Mouse (Mus musculus): ENCODE data around the gene Cacng5.

The Cacng5 gene

DNA sequence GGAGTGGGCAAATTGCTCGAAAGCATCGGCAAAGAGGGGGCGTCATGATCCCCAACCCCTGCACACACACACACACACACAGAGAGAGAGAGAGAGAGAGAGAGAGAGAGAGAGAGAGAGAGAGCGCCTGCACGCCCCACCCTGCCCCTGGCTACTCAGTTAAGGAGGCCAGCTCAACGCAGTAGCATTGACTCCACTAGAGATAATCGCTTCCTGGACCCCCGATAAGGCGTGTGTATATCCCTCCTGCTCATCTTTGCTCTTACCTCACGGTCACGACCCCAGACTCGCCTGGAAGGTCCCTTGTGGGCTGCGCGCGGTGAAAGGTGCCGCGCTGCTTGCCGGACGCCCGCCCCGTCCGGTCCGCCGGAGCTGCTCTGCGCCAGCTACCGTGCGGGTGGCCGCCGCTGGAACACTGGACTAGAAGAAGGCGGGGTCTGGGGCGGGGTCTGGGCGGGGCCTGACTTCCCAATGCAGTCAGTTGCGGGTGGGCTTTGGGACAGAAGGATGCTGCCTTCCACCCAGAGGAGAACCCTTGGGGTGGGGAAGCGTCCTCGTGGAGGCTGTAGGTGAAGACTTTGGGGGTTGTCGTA is at the start of gene Cacng5:
Gene Cacng5, minus strand, starts transcription at position 422 of the 593 bp plus-strand sequence.
- peak; percentile 41 for DNase-seq

- no peak for DNase-seq
Observed at GRCm38 (mm10) chr11:107957566-107958350, 42.9 kb upstream of the Cacng5 start.

DNA sequence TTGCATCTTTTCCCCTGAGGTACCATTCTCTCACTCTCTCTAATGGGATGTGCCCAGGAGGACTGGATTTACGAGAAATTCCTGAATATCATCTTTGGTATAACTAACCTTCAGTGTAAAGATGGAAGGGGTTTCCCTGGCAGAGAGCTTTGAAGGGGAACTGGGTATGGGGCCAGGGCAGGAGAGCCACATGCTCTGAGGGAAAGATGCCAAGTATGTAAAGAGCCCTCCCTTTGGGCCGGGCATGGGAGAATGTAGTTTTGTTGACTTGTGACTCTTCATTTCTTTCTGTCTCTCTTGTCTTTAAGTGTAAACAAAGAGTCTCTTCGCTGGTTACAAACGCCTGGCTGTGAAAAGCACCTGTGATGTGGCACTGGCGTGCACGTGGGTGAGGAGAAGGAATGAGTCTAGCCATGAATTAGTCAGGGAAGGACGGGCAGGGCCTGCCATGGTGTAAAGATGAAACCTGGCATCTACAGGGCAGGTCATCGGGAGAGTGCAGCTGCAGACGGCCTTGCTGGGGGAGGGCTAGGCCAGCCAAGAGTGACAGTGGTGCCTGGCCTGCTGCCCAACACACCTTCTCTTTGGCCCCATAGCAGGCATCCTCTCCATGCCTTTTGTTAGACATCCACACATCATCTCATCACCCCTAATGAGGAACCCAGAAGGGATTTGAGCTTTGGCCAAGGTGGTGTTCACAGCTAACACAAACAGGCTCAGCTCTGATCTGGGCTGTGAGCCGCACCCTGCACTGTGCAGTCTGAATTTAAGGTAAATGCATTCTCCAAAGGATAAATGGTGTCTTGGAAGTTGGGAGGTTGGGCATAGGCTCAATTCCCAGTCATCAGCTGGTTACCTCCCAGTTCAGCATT is 40.6 kb upstream of the Cacng5 start:
- DNase-seq = no peak

DNA sequence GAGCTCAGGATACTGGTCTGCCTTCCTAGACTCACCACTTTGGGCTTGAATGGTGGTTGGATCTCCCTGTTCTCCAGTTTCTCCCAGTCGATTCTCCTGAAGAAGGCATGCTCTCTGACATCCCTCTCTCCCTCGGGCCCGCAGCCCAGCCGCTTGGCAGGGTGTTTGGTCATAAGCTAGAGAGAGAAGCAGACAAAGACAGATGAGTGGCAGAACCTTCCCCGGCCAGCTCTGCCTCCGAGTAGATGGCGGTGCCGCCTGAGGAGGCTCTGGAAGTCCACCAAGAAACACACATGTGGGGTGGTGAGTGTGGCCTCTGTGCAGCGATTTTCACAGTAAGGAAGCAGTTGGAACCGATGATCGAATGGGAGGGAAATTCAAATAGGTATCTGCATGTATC is 36.6 kb upstream of the Cacng5 start:
- DNase-seq = no peak

GRCm38 (mm10) chr11:107950658-107951057 is 35.8 kb upstream of the Cacng5 start:
- no peak for DNase-seq

- no peak for DNase-seq
Observed at GRCm38 (mm10) chr11:107950211-107950610, 35.4 kb upstream of the Cacng5 start.

GRCm38 (mm10) chr11:107947951-107948350 is 33.1 kb upstream of the Cacng5 start:
- DNase-seq = no peak

DNA sequence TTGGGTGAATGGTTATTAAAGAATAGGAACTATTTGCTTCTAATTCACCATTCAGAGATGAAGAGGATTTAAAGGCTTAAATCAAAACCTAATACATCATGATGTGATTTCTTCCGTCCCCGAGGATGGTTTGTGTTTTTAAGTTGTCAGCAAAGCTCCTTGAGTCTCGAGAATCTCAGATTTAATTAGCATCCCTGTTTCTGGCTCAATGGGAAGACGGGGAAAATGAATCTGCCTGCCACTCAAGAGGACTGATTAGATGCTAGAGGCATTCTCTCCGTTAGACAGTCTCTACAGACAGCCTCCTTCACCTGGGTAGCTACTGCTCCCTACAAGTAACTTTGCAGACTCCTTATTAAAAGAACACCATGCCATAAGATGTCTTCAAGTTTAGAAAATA is 32.0 kb upstream of the Cacng5 start:
- no peak for DNase-seq

GRCm38 (mm10) chr11:107936929-107937328 is 22.1 kb upstream of the Cacng5 start:
- DNase-seq = no peak

DNA sequence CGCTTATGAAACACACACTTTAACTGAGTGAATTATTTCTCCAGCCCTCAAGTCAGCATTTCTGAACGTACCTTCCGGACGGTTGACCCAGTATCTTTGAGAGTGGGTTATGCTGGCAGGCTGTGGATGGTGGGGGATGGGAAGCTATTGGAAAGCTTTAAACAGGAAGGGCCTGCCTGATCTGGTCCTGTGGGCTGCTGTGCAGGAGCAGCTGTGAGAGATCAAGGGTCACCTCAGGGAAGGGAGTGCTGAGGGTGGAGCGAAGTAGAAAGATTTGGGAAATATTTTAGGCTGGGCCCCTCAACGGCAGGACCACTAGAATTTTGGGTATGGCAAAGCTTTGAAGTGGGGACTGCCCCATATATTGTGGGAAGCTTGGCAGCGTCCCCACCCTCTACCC is 16.9 kb upstream of the Cacng5 start:
- DNase-seq = no peak

GRCm38 (mm10) chr11:107931288-107931687 is 16.4 kb upstream of the Cacng5 start:
- DNase-seq = no peak

DNA sequence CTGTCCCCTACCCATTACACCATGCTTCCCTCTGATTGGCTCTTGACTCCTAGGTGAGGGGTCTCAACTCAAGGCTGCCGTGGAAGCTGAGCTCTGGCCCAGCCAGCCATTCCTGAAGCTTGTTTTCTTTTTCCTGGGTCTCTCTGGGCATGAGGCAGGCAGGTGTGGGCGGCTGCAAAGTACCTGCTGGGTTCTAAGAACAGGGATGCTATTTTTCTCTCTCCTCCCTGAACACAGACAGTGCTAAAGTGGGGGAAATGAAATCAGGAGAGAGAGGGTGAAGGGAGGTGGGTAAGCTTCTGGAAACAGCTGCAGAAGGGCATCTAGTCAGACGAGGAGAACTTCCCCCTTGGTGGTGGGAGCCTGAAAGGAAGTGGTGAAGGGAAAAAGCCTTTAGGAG is 14.9 kb upstream of the Cacng5 start:
- no peak for DNase-seq

GRCm38 (mm10) chr11:107919852-107920508 is 5.1 kb upstream of the Cacng5 start:
- DNase-seq = no peak

DNA sequence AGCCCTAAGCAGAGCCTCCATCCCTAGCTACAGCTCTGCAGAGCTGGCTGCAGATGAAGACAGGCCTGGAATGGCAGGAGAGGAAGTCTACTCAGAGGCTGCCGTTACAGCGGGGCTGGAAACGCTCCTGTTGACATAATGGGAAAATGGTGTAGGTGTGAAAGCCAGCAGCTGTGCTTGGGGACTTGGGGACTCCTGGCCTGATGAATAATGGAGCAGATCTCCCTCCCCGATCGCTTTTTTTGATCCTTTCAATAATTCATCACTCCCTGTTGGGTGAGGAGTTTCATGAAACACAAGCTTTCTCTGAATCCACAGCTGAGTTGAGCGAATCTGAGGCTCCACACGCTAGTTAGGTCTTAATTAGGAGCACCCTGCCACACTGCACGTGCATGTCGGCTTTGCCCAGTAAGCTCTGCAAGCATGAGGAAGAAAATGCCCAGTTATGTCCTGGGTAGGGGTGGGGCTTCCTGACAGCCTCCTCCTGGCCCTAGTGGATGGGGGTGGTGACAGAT is 2.9 kb upstream of the Cacng5 start:
- DNase-seq = no peak

- no peak for DNase-seq
Observed at GRCm38 (mm10) chr11:107913317-107913716, 1.5 kb downstream of the Cacng5 start.

- DNase-seq = no peak
Observed at GRCm38 (mm10) chr11:107905364-107905763, 9.5 kb downstream of the Cacng5 start.

- no peak for DNase-seq
Observed at GRCm38 (mm10) chr11:107903966-107904605, 10.8 kb downstream of the Cacng5 start.

DNA sequence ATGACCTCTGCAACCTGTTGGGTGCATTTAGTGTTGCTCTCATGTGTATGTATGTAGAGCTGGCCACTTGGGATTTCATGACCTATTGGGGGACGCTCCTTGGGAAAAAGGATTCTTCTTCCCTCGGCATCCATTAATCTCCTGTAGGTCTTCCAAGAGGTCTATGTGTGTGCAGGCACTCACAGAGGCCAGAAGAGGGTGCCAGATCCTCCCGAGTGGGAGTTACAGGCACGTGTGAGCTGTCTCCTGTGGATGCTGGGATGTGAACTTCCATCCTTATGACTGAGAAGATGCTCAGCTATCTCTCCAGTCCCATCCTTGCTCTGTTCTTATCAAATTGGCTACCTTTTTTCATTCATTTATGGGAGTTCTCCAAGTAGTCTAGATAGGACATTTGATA is 14.4 kb downstream of the Cacng5 start:
- no peak for DNase-seq

DNA sequence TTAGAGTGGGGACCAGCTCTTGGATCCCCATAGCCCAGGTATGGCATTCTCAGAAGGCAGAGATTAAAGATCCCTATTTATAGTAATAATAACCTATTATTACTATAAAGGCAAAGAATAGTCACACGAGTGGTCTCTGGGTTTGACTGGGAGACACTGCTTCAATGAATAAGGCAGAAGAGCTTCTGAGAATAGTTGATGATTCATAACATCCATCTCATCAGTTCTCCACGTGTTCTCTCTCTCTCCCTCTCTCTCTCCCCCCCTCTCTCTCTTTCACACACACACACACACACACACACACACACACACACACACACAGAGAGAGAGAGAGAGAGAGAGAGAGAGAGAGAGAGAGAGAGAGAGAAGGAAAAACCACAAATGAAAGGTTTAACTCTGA is 16.2 kb downstream of the Cacng5 start:
- DNase-seq = no peak

DNA sequence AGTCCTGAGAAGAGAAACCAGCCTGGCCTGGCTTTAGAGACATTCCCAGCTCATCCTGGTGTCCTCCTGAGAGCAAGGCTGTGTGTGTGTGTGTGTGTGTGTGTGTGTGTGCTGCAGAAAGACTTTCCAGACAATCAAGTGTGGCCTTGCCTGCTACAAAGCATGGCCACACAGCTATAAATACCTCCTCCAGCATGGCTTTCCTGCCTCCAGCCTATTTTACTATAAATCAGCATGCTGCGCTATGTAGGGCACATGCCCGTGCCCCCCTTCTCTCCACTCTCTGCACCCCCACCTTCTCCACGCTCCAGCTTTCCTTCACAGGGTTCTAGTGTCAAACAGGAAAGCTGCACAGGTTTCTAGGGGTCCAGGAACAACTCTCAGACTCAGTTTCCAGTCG is 19.2 kb downstream of the Cacng5 start:
- no peak for DNase-seq

- no peak for DNase-seq
Observed at GRCm38 (mm10) chr11:107891377-107891776, 23.5 kb downstream of the Cacng5 start.

GRCm38 (mm10) chr11:107887342-107887741 is 27.5 kb downstream of the Cacng5 start:
- DNase-seq = no peak

All from right cerebral cortex, postnatal 14 days (tissue).